Mouse (Mus musculus) ES-Bruce4 (cell line): Measurements from ENCODE around the gene Otop2. TPM values are rescaled to one million over a fixed set of nuclear protein-coding genes. Genes with fewer than 3 reads are reported as not detected.

Experiments used
- H3K27ac ChIP-seq: 2 replicates; pipeline ENCODE4 v1.5.1; 2012; ENCODE audit warnings: low read length, inconsistent platforms; ENCODE audit not compliant: insufficient read depth
- H3K27me3 ChIP-seq: 2 replicates; pipeline ENCODE4 v1.6.1; 2012; ENCODE audit warnings: mild to moderate bottlenecking, low read length, inconsistent platforms; ENCODE audit not compliant: control insufficient read depth, poor library complexity, insufficient read depth, severe bottlenecking
- H3K36me3 ChIP-seq: 2 replicates; pipeline ENCODE4 v1.6.1; 2012; ENCODE audit warnings: inconsistent platforms, mild to moderate bottlenecking, low read length, moderate library complexity; ENCODE audit not compliant: control insufficient read depth, poor library complexity, insufficient read depth, severe bottlenecking
- H3K4me1 ChIP-seq: one replicate; pipeline ENCODE4 v1.8.1; 2011; ENCODE audit warnings: low read length; ENCODE audit not compliant: control insufficient read depth, insufficient read depth
- H3K4me3 ChIP-seq: 2 replicates; pipeline ENCODE4 v1.5.1; 2011; ENCODE audit warnings: low read depth, mild to moderate bottlenecking, low read length
- H3K9ac ChIP-seq: 2 replicates; pipeline ENCODE4 v1.6.1; 2012; ENCODE audit warnings: low read depth, mild to moderate bottlenecking, inconsistent platforms; ENCODE audit not compliant: poor library complexity, severe bottlenecking
- H3K9me3 ChIP-seq: replicated peaks from 2 replicates; pipeline ENCODE4 v1.6.1; 2012; ENCODE audit warnings: mild to moderate bottlenecking, low read length, inconsistent platforms; ENCODE audit not compliant: control insufficient read depth, poor library complexity, insufficient read depth, severe bottlenecking
- CTCF ChIP-seq: IDR thresholded peaks from one replicate; pipeline ENCODE4 v1.8.1; 2011; ENCODE audit warnings: low read depth, low read length
- EP300 ChIP-seq: IDR thresholded peaks from 2 replicates; pipeline ENCODE4 v1.6.1; 2011; ENCODE audit warnings: low read depth, low read length; ENCODE audit not compliant: insufficient read depth
- POLR2A ChIP-seq: IDR thresholded peaks from one replicate; pipeline ENCODE4 v1.8.1; 2011; ENCODE audit warnings: low read length; ENCODE audit not compliant: insufficient read depth
- polyA plus RNA-seq: library from polyadenylated mRNA; stranded (reverse); fragments of >200 nt; gene quantifications from 2 replicates; pipeline ENCODE4 v1.2.4, GENCODE M21; 2011; ENCODE audit warnings: low read depth; ENCODE audit not compliant: missing spikeins, insufficient read depth, insufficient read length

Otop2 gene
- polyA plus RNA-seq, 1 experiment: not detected

GRCm38 (mm10) chr11:115341246-115341645, 34.3 kb downstream of the Otop2 start:
- Histone ChIP-seq H3K4me1 (no peaks in the 10 kb centered on the region), H3K27me3 (no peaks in the 10 kb centered on the region), H3K36me3 (no peaks in the 10 kb centered on the region), H3K4me3 (no peak overlapping the region), H3K9ac (no peak overlapping the region), H3K27ac (no peak overlapping the region), H3K9me3 (no peaks in the 10 kb centered on the region)
- TF ChIP-seq CTCF (no peak), POLR2A (no peak), EP300 (no peak)

- Histone ChIP-seq H3K27me3 (no peaks in the 10 kb centered on the region), H3K9ac (no peak overlapping the region), H3K36me3 (no peaks in the 10 kb centered on the region), H3K4me3 (no peak overlapping the region), H3K4me1 (no peaks in the 10 kb centered on the region), H3K27ac (no peak overlapping the region), H3K9me3 (no peaks in the 10 kb centered on the region)
- TF ChIP-seq CTCF (no peak), POLR2A (no peak), EP300 (no peak)
These were observed 34.9 kb downstream of the Otop2 start for GRCm38 (mm10) chr11:115341866-115342265.

- TF ChIP-seq EP300 (no peak), CTCF (no peak), POLR2A (no peak)
- no peak overlapping the region for H3K9ac ChIP-seq
- H3K36me3 ChIP-seq: no peaks in the 10 kb centered on the region
- no peaks in the 10 kb centered on the region for H3K4me1 ChIP-seq
- H3K9me3 ChIP-seq: no peaks in the 10 kb centered on the region
- H3K4me3 ChIP-seq: peak overlapping the region; percentile 46
- no peaks in the 10 kb centered on the region for H3K27me3 ChIP-seq
- no peak overlapping the region for H3K27ac ChIP-seq
These were observed 38.0 kb downstream of the Otop2 start for GRCm38 (mm10) chr11:115344967-115345366.

GRCm38 (mm10) chr11:115345515-115345914, 38.6 kb downstream of the Otop2 start:
- no peak overlapping the region for H3K9ac ChIP-seq
- TF ChIP-seq POLR2A (no peak), EP300 (no peak), CTCF (no peak)
- no peak overlapping the region for H3K27ac ChIP-seq
- no peak overlapping the region for H3K4me3 ChIP-seq
- H3K27me3 ChIP-seq: no peaks in the 10 kb centered on the region
- H3K9me3 ChIP-seq: no peaks in the 10 kb centered on the region
- no peaks in the 10 kb centered on the region for H3K36me3 ChIP-seq
- no peaks in the 10 kb centered on the region for H3K4me1 ChIP-seq

- H3K4me1 ChIP-seq: no peaks in the 10 kb centered on the region
- no peak overlapping the region for H3K4me3 ChIP-seq
- H3K9ac ChIP-seq: no peak overlapping the region
- H3K27me3 ChIP-seq: no peaks in the 10 kb centered on the region
- TF ChIP-seq EP300 (no peak), POLR2A (no peak), CTCF (no peak)
- H3K36me3 ChIP-seq: no peaks in the 10 kb centered on the region
- no peak overlapping the region for H3K27ac ChIP-seq
- no peaks in the 10 kb centered on the region for H3K9me3 ChIP-seq
These were observed 41.8 kb downstream of the Otop2 start for GRCm38 (mm10) chr11:115348681-115349248.

GRCm38 (mm10) chr11:115349976-115350375, 43.0 kb downstream of the Otop2 start:
- Histone ChIP-seq H3K27me3 (no peaks in the 10 kb centered on the region), H3K4me1 (no peaks in the 10 kb centered on the region), H3K4me3 (no peak overlapping the region), H3K9me3 (no peaks in the 10 kb centered on the region), H3K36me3 (no peaks in the 10 kb centered on the region), H3K9ac (no peak overlapping the region), H3K27ac (no peak overlapping the region)
- no peak for TF ChIP-seq EP300
- TF ChIP-seq CTCF: no peak
- TF ChIP-seq POLR2A: no peak
